ENCODE assay signal across 15 mouse cellular contexts in the genomic region with DNA sequence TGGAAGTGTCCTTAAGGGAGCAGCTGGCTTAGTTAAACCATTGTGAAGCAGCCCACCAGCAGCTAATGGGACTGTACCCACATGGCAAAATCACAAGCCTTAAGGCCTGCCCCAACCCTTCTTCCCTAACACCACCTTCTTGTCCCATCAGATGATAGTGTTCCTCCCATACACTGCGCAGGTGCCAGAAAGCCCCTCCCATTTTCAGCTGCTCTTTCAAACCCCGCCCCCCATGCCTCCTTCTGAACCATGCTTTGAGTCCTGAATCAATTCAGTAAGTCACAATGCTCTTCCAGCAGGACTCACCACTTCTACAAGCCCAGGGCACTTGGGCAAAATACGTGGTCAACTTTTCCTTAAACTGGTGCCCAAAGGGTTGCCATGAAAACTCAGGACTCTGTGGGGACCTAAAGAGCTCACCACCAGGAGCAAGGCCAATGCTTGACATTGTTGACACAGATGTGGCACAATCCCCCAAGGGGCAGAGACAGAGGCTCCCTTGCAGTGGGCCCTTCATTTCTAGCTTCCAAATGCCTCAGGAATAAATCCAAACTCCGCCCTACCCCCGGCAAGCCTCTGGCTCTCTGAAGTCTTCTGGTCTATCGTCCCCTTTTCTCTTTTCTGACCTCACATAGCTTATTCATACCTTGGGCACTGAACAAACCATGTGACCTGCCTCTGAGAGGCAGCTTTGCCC.
A peak's percentile ranks its signal among the peaks of the same experiment; 100 is the strongest.
DNase-seq lines count a peak whose midpoint lies in the region; ATAC-seq and TF ChIP-seq lines count a peak whose summit lies in the region.
"Had no signal": no experiment of that assay in that cellular context is flagged by ENCODE, and none has a peak within 500 bp of the region (broad histone marks: within the 10 kb centered on the region; RNA-seq: fewer than 3 reads in every experiment).

No protein-coding gene starts in this region.

- no peak for TF ChIP-seq CTCF in layer of hippocampus, adult 2 months (conservative IDR thresholded peaks at IDR 0.05)
- TF ChIP-seq CTCF in left cerebral cortex, adult 2 months (IDR thresholded peaks at IDR 0.05): no peak

- H3K9me3 ChIP-seq in forebrain, embryonic 12.5 days: no peaks in the 10 kb centered on the region
- no peaks in the 10 kb centered on the region for H3K9me3 ChIP-seq in forebrain, embryonic 14.5 days (replicated peaks; ENCODE audit: control insufficient read depth, low read length)
- no peaks in the 10 kb centered on the region for H3K9me3 ChIP-seq in midbrain, embryonic 12.5 days

- no peak overlapping the region for H3K4me2 ChIP-seq in forebrain, embryonic 12.5 days
- H3K4me2 ChIP-seq in forebrain, embryonic 14.5 days (ENCODE audit: low read length): no peak overlapping the region
- no peak overlapping the region for H3K4me2 ChIP-seq in midbrain, embryonic 12.5 days (replicated peaks)

- peaks cover 82% of the 10 kb centered on the region for H3K4me1 ChIP-seq in forebrain, embryonic 12.5 days
- peaks cover 58% of the 10 kb centered on the region for H3K4me1 ChIP-seq in forebrain, embryonic 14.5 days (ENCODE audit: control insufficient read depth, insufficient read depth, low read length)
- peaks cover 74% of the 10 kb centered on the region for H3K4me1 ChIP-seq in midbrain, embryonic 12.5 days

- WGBS in forebrain, embryonic 12.5 days: 76% methylated on average over 6 of the region's 6 CpGs
- WGBS in forebrain, embryonic 14.5 days: 61% methylated on average over 6 of the region's 6 CpGs
- WGBS in midbrain, embryonic 12.5 days: 73% methylated on average over 6 of the region's 6 CpGs

- H3K27ac ChIP-seq in forebrain, embryonic 12.5 days: peak overlapping the region; percentile 63; the same call in 1 of the 2 replicates
- H3K27ac ChIP-seq in forebrain, embryonic 14.5 days (ENCODE audit: low read depth, low read length): no peak overlapping the region
- peak overlapping the region; percentile 56; the same call in 1 of the 2 replicates for H3K27ac ChIP-seq in layer of hippocampus, adult 2 months
- peak overlapping the region; percentile 52 for H3K27ac ChIP-seq in midbrain, embryonic 12.5 days (replicated peaks)
- no peak overlapping the region; the same call in 1 of the 2 replicates for H3K27ac ChIP-seq in left cerebral cortex, adult 2 months

- no peak overlapping the region for H3K4me3 ChIP-seq in forebrain, embryonic 12.5 days (replicated peaks)
- no peak overlapping the region for H3K4me3 ChIP-seq in forebrain, embryonic 14.5 days (ENCODE audit: low read depth, low read length)
- H3K4me3 ChIP-seq in layer of hippocampus, adult 2 months: no peak overlapping the region
- no peak overlapping the region for H3K4me3 ChIP-seq in midbrain, embryonic 12.5 days
- H3K4me3 ChIP-seq in left cerebral cortex, adult 2 months: no peak overlapping the region

- H3K36me3 ChIP-seq in forebrain, embryonic 12.5 days (replicated peaks): no peaks in the 10 kb centered on the region
- H3K36me3 ChIP-seq in forebrain, embryonic 14.5 days (ENCODE audit: control insufficient read depth, insufficient read depth, low read length): no peaks in the 10 kb centered on the region
- H3K36me3 ChIP-seq in midbrain, embryonic 12.5 days: no peaks in the 10 kb centered on the region

- no peak for DNase-seq in forebrain, embryonic 14.5 days (ENCODE audit: low spot score)
- no peak for DNase-seq in layer of hippocampus, adult 2 months (ENCODE audit: low spot score in 2 of 2)
- DNase-seq in layer of hippocampus, adult 11-12 months (ENCODE audit: low spot score): no peak
- DNase-seq in ZHBTc4 (ENCODE audit: low read depth, low spot score): peak; percentile 84
- DNase-seq in lung, postnatal 4 days: no peak
- DNase-seq in left cerebral cortex, adult 2 months (ENCODE audit: extremely low spot score in 1 of 2, low spot score in 2 of 2): no peak
- DNase-seq: adrenal gland, postnatal 25 days; B cell, adult 2 months; cerebellum, adult 11 months; heart, adult 11 months; kidney, postnatal 25 days had no signal

- ATAC-seq in forebrain, embryonic 12.5 days (ENCODE audit: low FRiP score): no peak
- ATAC-seq in forebrain, embryonic 14.5 days: no peak
- no peak for ATAC-seq in midbrain, embryonic 12.5 days (ENCODE audit: low FRiP score, low read depth)
- ATAC-seq: lung, postnatal 0 days; Patski had no signal

- H3K27me3 ChIP-seq in forebrain, embryonic 12.5 days: no peaks in the 10 kb centered on the region
- H3K27me3 ChIP-seq in forebrain, embryonic 14.5 days (replicated peaks; ENCODE audit: control insufficient read depth, insufficient read depth, low read length): no peaks in the 10 kb centered on the region
- H3K27me3 ChIP-seq in midbrain, embryonic 12.5 days: no peaks in the 10 kb centered on the region
- H3K27me3 ChIP-seq: Patski had no signal

- intact Hi-C loops in left cerebral cortex, adult 2 months (cut with DNase I): no loop called here

- H3K9ac ChIP-seq in forebrain, embryonic 12.5 days: no peak overlapping the region
- no peak overlapping the region for H3K9ac ChIP-seq in forebrain, embryonic 14.5 days (ENCODE audit: low read length)
- H3K9ac ChIP-seq in midbrain, embryonic 12.5 days (replicated peaks): no peak overlapping the region

Comparison
In these comparisons a context has a peak if more than half of its experiments do, and no peak if none do; other contexts are left out.
1. H3K27ac ChIP-seq: peak in forebrain, embryonic 12.5 days (single experiment), layer of hippocampus, adult 2 months (single experiment) and midbrain, embryonic 12.5 days (single experiment); none in forebrain, embryonic 14.5 days (single experiment) and left cerebral cortex, adult 2 months (single experiment).